Mouse (Mus musculus): ENCODE results near the gene Sccpdh. TPM values are rescaled to one million over a fixed set of nuclear protein-coding genes. Genes with fewer than 3 reads are reported as not detected.
A peak's percentile ranks its signal among the peaks of the same experiment; 100 is the strongest.

Gene Sccpdh
- total and polyA plus RNA-seq, 3 experiments = 10.3 to 22.2 (median 18.9) TPM

- dilution Hi-C loops (cut with MboI; ENCODE audit: extremely low pct_ligation_motif_present, extremely low pct_unique_long_range_greater_than_20kb, low sequenced_read_pairs) = no loop called here
- H3K9ac ChIP-seq (ENCODE audit: insufficient read depth, low read depth) = no peak overlapping the region
- H3K36me3 ChIP-seq (replicated peaks in 1 of 2; ENCODE audit: control insufficient read depth in 1 of 2, insufficient read depth in 1 of 2, low read length in 1 of 2) = peaks cover 14 to 16% of the 10 kb centered on the region in 2 experiments
- TF ChIP-seq USF2 (conservative IDR thresholded peaks at IDR 0.05; ENCODE audit: low read depth, low read length) = no peak
- no peaks in the 10 kb centered on the region; the same call in 1 of the 2 replicates for H3K79me2 ChIP-seq (replicated peaks; ENCODE audit: control insufficient read depth, extremely low read depth, insufficient read depth, poor library complexity, severe bottlenecking)
- H3K4me1 ChIP-seq (ENCODE audit: control insufficient read depth in 1 of 2, insufficient read depth in 2 of 2) = peaks cover 3 to 6% of the 10 kb centered on the region in 2 experiments; a peak in 3 of 4 replicates
- no peak overlapping the region for H3K27ac ChIP-seq (ENCODE audit: insufficient read depth, low read depth)
- no peak for DNase-seq (ENCODE audit: extremely low read depth)
- H3K4me3 ChIP-seq (replicated peaks in 1 of 3; ENCODE audit: low read depth in 2 of 3, low read length in 2 of 3, poor library complexity in 1 of 3) = no peak overlapping the region
- no peaks in the 10 kb centered on the region for H3K27me3 ChIP-seq (replicated peaks)
- in situ Hi-C loops (cut with MboI; ENCODE audit: low pct_ligation_motif_present, low pct_unique_long_range_greater_than_20kb, low sequenced_read_pairs) = no loop called here
- H3K9me3 ChIP-seq (replicated peaks; ENCODE audit: low read length) = no peaks in the 10 kb centered on the region
- H3K4me2 ChIP-seq (ENCODE audit: insufficient read depth, low read depth, poor library complexity, severe bottlenecking) = no peak overlapping the region
These were observed 6.3 kb downstream of the Sccpdh start for GRCm38 (mm10) chr1:179674355-179674754.

- DNase-seq (ENCODE audit: extremely low read depth) = peak; percentile 29
- Histone ChIP-seq H3K4me1 (ENCODE audit: control insufficient read depth in 1 of 2, insufficient read depth in 2 of 2) (peaks cover 3 to 6% of the 10 kb centered on the region in 2 experiments; a peak in 3 of 4 replicates), H3K27ac (ENCODE audit: insufficient read depth, low read depth) (no peak overlapping the region), H3K27me3 (replicated peaks) (no peaks in the 10 kb centered on the region), H3K9ac (ENCODE audit: insufficient read depth, low read depth) (no peak overlapping the region), H3K4me2 (ENCODE audit: insufficient read depth, low read depth, poor library complexity, severe bottlenecking) (no peak overlapping the region), H3K79me2 (replicated peaks; ENCODE audit: control insufficient read depth, extremely low read depth, insufficient read depth, poor library complexity, severe bottlenecking) (no peaks in the 10 kb centered on the region), H3K36me3 (replicated peaks in 1 of 2; ENCODE audit: control insufficient read depth in 1 of 2, insufficient read depth in 1 of 2, low read length in 1 of 2) (peaks cover 16 to 19% of the 10 kb centered on the region in 2 experiments), H3K4me3 (replicated peaks in 1 of 3; ENCODE audit: low read depth in 2 of 3, low read length in 2 of 3, poor library complexity in 1 of 3) (peak overlapping the region in 1 of 3 experiments; percentile 18), H3K9me3 (replicated peaks; ENCODE audit: low read length) (no peaks in the 10 kb centered on the region)
- TF ChIP-seq ZNF384 (IDR thresholded peaks at IDR 0.05; ENCODE audit: low read depth, low read length) (no peak), CHD1 (IDR thresholded peaks at IDR 0.05; ENCODE audit: low read depth, low read length) (no peak), ZKSCAN1 (IDR thresholded peaks at IDR 0.05; ENCODE audit: borderline replicate concordance, low read depth, low read length) (no peak), USF2 (conservative IDR thresholded peaks at IDR 0.05; ENCODE audit: low read depth, low read length) (no peak), USF1 (IDR thresholded peaks at IDR 0.05; ENCODE audit: low read depth, low read length) (no peak), HCFC1 (IDR thresholded peaks at IDR 0.05; ENCODE audit: low read depth, low read length) (no peak), SMC3 (IDR thresholded peaks at IDR 0.05; ENCODE audit: low read depth, low read length) (no peak), MYC (IDR thresholded peaks at IDR 0.05; ENCODE audit: low read depth, low read length) (no peak), RAD21 (IDR thresholded peaks at IDR 0.05; ENCODE audit: low read depth, low read length) (no peak), MAX (IDR thresholded peaks at IDR 0.05; ENCODE audit: low read length) (no peak), MAZ (IDR thresholded peaks at IDR 0.05; ENCODE audit: low read depth, low read length) (no peak), GABPA (IDR thresholded peaks at IDR 0.05; ENCODE audit: insufficient replicate concordance, low read depth, low read length) (no peak), ZMIZ1 (IDR thresholded peaks at IDR 0.05; ENCODE audit: low read depth, low read length) (no peak), NRF1 (IDR thresholded peaks at IDR 0.05; ENCODE audit: low read depth, low read length) (no peak), POLR2AphosphoS2 (IDR thresholded peaks at IDR 0.05; ENCODE audit: low read depth, low read length) (no peak), MAFK (IDR thresholded peaks at IDR 0.05; ENCODE audit: insufficient replicate concordance, low read length) (no peak), MEF2A (IDR thresholded peaks at IDR 0.05; ENCODE audit: borderline replicate concordance, low read depth, low read length) (no peak), TBP (conservative IDR thresholded peaks at IDR 0.05; ENCODE audit: low read depth, low read length) (no peak), JUN (IDR thresholded peaks at IDR 0.05; ENCODE audit: insufficient read depth, low read depth, low read length) (no peak)
- dilution Hi-C loops (cut with MboI; ENCODE audit: extremely low pct_ligation_motif_present, extremely low pct_unique_long_range_greater_than_20kb, low sequenced_read_pairs) = no loop called here
- in situ Hi-C loops (cut with MboI; ENCODE audit: low pct_ligation_motif_present, low pct_unique_long_range_greater_than_20kb, low sequenced_read_pairs) = no loop called here
These were observed 9.0 kb downstream of the Sccpdh start for GRCm38 (mm10) chr1:179677031-179677430.

Data from CH12.LX (cell line).